Mouse (Mus musculus): ENCODE data around the gene Abca7. TPM values are rescaled to one million over a fixed set of nuclear protein-coding genes. Genes with fewer than 3 reads are reported as not detected.

The Abca7 gene
- polyA plus RNA-seq, 1 experiment from 2014 or later, result 3.3 TPM

- peaks cover 55% of the 10 kb centered on the region for H3K36me3 ChIP-seq (ENCODE audit: inconsistent target)
- 95% methylated on average over 5 of the region's 5 CpGs for WGBS (ENCODE audit: missing documents)
- H3K27ac ChIP-seq, result no peak overlapping the region
- no peak overlapping the region for H3K4me3 ChIP-seq (ENCODE audit: inconsistent target)
- H3K79me2 ChIP-seq (ENCODE audit: inconsistent target), result peaks cover 17% of the 10 kb centered on the region
These were observed 31.0 kb upstream of the Abca7 start for GRCm38 (mm10) chr10:79965325-79965724.

- WGBS (ENCODE audit: missing documents), result 97% methylated on average over 5 of the region's 5 CpGs
These were observed 29.4 kb upstream of the Abca7 start for GRCm38 (mm10) chr10:79966886-79967400.

GRCm38 (mm10) chr10:79968181-79968580 lies 28.1 kb upstream of the Abca7 start:
- Histone ChIP-seq H3K36me3 (ENCODE audit: inconsistent target) (peaks cover 48% of the 10 kb centered on the region), H3K27ac (no peak overlapping the region), H3K79me2 (ENCODE audit: inconsistent target) (peaks cover 1% of the 10 kb centered on the region; the same call in 1 of the 2 replicates), H3K4me3 (ENCODE audit: inconsistent target) (no peak overlapping the region)
- WGBS (ENCODE audit: missing documents), result 92% methylated on average over 1 of the region's 1 CpGs

More at GRCm38 (mm10) chr10:79966886-79967400, 29.4 kb upstream of the Abca7 start:
- Histone ChIP-seq H3K79me2 (ENCODE audit: inconsistent target) (peaks cover 14% of the 10 kb centered on the region), H3K27ac (no peak overlapping the region), H3K36me3 (ENCODE audit: inconsistent target) (peaks cover 55% of the 10 kb centered on the region), H3K4me3 (ENCODE audit: inconsistent target) (no peak overlapping the region)

- H3K4me3 ChIP-seq (ENCODE audit: inconsistent target), result no peak overlapping the region
- 76% methylated on average over 3 of the region's 3 CpGs for WGBS (ENCODE audit: missing documents)
These were observed 27.1 kb upstream of the Abca7 start for GRCm38 (mm10) chr10:79969124-79969568.

GRCm38 (mm10) chr10:79970415-79971182 lies 25.7 kb upstream of the Abca7 start, which contains the start of gene Grin3b:
TSS of gene Grin3b (plus strand) at chr10:79970715.
- 12% methylated on average over 45 of the region's 47 CpGs for WGBS (ENCODE audit: missing documents)
- H3K79me2 ChIP-seq (ENCODE audit: inconsistent target), result no peaks in the 10 kb centered on the region
- H3K27ac ChIP-seq, result no peak within 1 kb of the TSS
- H3K36me3 ChIP-seq (ENCODE audit: inconsistent target), result peaks cover 29% of the 10 kb centered on the region
- H3K4me3 ChIP-seq (ENCODE audit: inconsistent target), result no peak within 1 kb of the TSS

More at GRCm38 (mm10) chr10:79969124-79969568, 27.1 kb upstream of the Abca7 start:
- H3K79me2 ChIP-seq (ENCODE audit: inconsistent target), result no peaks in the 10 kb centered on the region
- peaks cover 43% of the 10 kb centered on the region for H3K36me3 ChIP-seq (ENCODE audit: inconsistent target)
- H3K27ac ChIP-seq, result no peak overlapping the region

GRCm38 (mm10) chr10:79971183-79971497 lies 25.2 kb upstream of the Abca7 start:
- H3K27ac ChIP-seq, result no peak overlapping the region
- H3K4me3 ChIP-seq (ENCODE audit: inconsistent target), result no peak overlapping the region
- H3K79me2 ChIP-seq (ENCODE audit: inconsistent target), result no peaks in the 10 kb centered on the region
- 18% methylated on average over 18 of the region's 21 CpGs for WGBS (ENCODE audit: missing documents)
- H3K36me3 ChIP-seq (ENCODE audit: inconsistent target), result peaks cover 29% of the 10 kb centered on the region

- H3K27ac ChIP-seq, result no peak overlapping the region
- H3K4me3 ChIP-seq (ENCODE audit: inconsistent target), result no peak overlapping the region
- WGBS (ENCODE audit: missing documents), result 81% methylated on average over 14 of the region's 14 CpGs
- no peaks in the 10 kb centered on the region for H3K79me2 ChIP-seq (ENCODE audit: inconsistent target)
- peaks cover 18% of the 10 kb centered on the region; the same call in 1 of the 2 replicates for H3K36me3 ChIP-seq (ENCODE audit: inconsistent target)
These were observed 23.5 kb upstream of the Abca7 start for GRCm38 (mm10) chr10:79972831-79973230.

- peaks cover 21% of the 10 kb centered on the region; the same call in 1 of the 2 replicates for H3K36me3 ChIP-seq (ENCODE audit: inconsistent target)
- H3K79me2 ChIP-seq (ENCODE audit: inconsistent target), result peaks cover 4% of the 10 kb centered on the region; the same call in 1 of the 2 replicates
- no peak overlapping the region for H3K4me3 ChIP-seq (ENCODE audit: inconsistent target)
- no peak overlapping the region for H3K27ac ChIP-seq
- 94% methylated on average over 20 of the region's 21 CpGs for WGBS (ENCODE audit: missing documents)
These were observed 22.2 kb upstream of the Abca7 start for GRCm38 (mm10) chr10:79974087-79974486.

- Histone ChIP-seq H3K79me2 (ENCODE audit: inconsistent target) (peaks cover 10% of the 10 kb centered on the region), H3K4me3 (ENCODE audit: inconsistent target) (no peak overlapping the region), H3K36me3 (ENCODE audit: inconsistent target) (peaks cover 24% of the 10 kb centered on the region; the same call in 1 of the 2 replicates), H3K27ac (peak overlapping the region; percentile 14)
- 84% methylated on average over 6 of the region's 8 CpGs for WGBS (ENCODE audit: missing documents)
These were observed 21.6 kb upstream of the Abca7 start for GRCm38 (mm10) chr10:79974668-79975067.

GRCm38 (mm10) chr10:79976071-79976721 lies 20.1 kb upstream of the Abca7 start:
- peaks cover 25% of the 10 kb centered on the region for H3K79me2 ChIP-seq (ENCODE audit: inconsistent target)
- 97% methylated on average over 27 of the region's 28 CpGs for WGBS (ENCODE audit: missing documents)
- H3K4me3 ChIP-seq (ENCODE audit: inconsistent target), result no peak overlapping the region
- H3K27ac ChIP-seq, result no peak overlapping the region
- H3K36me3 ChIP-seq (ENCODE audit: inconsistent target), result peaks cover 27% of the 10 kb centered on the region; the same call in 1 of the 2 replicates

- WGBS (ENCODE audit: missing documents), result over 99% methylated on average over 25 of the region's 36 CpGs
- Histone ChIP-seq H3K4me3 (ENCODE audit: inconsistent target) (no peak overlapping the region), H3K36me3 (ENCODE audit: inconsistent target) (peaks cover 27% of the 10 kb centered on the region; the same call in 1 of the 2 replicates), H3K79me2 (ENCODE audit: inconsistent target) (peaks cover 30% of the 10 kb centered on the region), H3K27ac (no peak overlapping the region)
These were observed 19.6 kb upstream of the Abca7 start for GRCm38 (mm10) chr10:79976722-79977107.

- Histone ChIP-seq H3K79me2 (ENCODE audit: inconsistent target) (peaks cover 36% of the 10 kb centered on the region), H3K4me3 (ENCODE audit: inconsistent target) (no peak overlapping the region), H3K27ac (no peak overlapping the region), H3K36me3 (ENCODE audit: inconsistent target) (peaks cover 27% of the 10 kb centered on the region; the same call in 1 of the 2 replicates)
- WGBS (ENCODE audit: missing documents), result 96% methylated on average over 16 of the region's 28 CpGs
These were observed 19.0 kb upstream of the Abca7 start for GRCm38 (mm10) chr10:79977324-79977723.

- Histone ChIP-seq H3K27ac (no peak overlapping the region), H3K36me3 (ENCODE audit: inconsistent target) (peaks cover 27% of the 10 kb centered on the region; the same call in 1 of the 2 replicates), H3K4me3 (ENCODE audit: inconsistent target) (no peak overlapping the region), H3K79me2 (ENCODE audit: inconsistent target) (peaks cover 44% of the 10 kb centered on the region)
- 92% methylated on average over 19 of the region's 21 CpGs for WGBS (ENCODE audit: missing documents)
These were observed 18.2 kb upstream of the Abca7 start for GRCm38 (mm10) chr10:79978061-79978460.

- Histone ChIP-seq H3K27ac (no peak overlapping the region), H3K79me2 (ENCODE audit: inconsistent target) (peaks cover 51% of the 10 kb centered on the region), H3K4me3 (ENCODE audit: inconsistent target) (no peak overlapping the region), H3K36me3 (ENCODE audit: inconsistent target) (peaks cover 27% of the 10 kb centered on the region; the same call in 1 of the 2 replicates)
- WGBS (ENCODE audit: missing documents), result 95% methylated on average over 22 of the region's 22 CpGs
These were observed 16.7 kb upstream of the Abca7 start for GRCm38 (mm10) chr10:79979401-79980155.

Measured in macrophage (primary cell).